Mouse (Mus musculus) cerebellum, adult 8-10 months (tissue): Measurements from ENCODE around the gene Slc43a3.
"Not testable (repeated sequence)": the region's sequence is repeated elsewhere in the genome, so short reads cannot be mapped to it uniquely, and the experiment has no call there.

ENCODE experiments used
- DNase-seq: peaks from one replicate; pipeline ENCODE4 v3.0.0; 2022

The Slc43a3 gene

GRCm38 (mm10) chr2:84936474-84937429 is at the start of gene Slc43a3:
TSS of gene Slc43a3 (plus strand) at chr2:84936579.
- DNase-seq = no peak

GRCm38 (mm10) chr2:84886821-84887281 is 49.5 kb upstream of the Slc43a3 start:
- DNase-seq = no peak

GRCm38 (mm10) chr2:84887411-84888271 is 48.7 kb upstream of the Slc43a3 start:
- no peak for DNase-seq

GRCm38 (mm10) chr2:84888657-84889315 is 47.6 kb upstream of the Slc43a3 start:
- no peak for DNase-seq

- no peak for DNase-seq
Observed at GRCm38 (mm10) chr2:84889316-84890044, 46.9 kb upstream of the Slc43a3 start.

GRCm38 (mm10) chr2:84890045-84890340 is 46.4 kb upstream of the Slc43a3 start:
- DNase-seq = peak; percentile 65

GRCm38 (mm10) chr2:84893359-84893758 is 43.0 kb upstream of the Slc43a3 start:
- no peak for DNase-seq

GRCm38 (mm10) chr2:84895495-84896198 is 40.7 kb upstream of the Slc43a3 start:
- DNase-seq = no peak

- not testable (repeated sequence) for DNase-seq
Observed at GRCm38 (mm10) chr2:84896686-84897085, 39.7 kb upstream of the Slc43a3 start.

- DNase-seq = no peak
Observed at GRCm38 (mm10) chr2:84912722-84913121, 23.7 kb upstream of the Slc43a3 start.

- no peak for DNase-seq
Observed at GRCm38 (mm10) chr2:84913881-84914280, 22.5 kb upstream of the Slc43a3 start.

- DNase-seq = no peak
Observed at GRCm38 (mm10) chr2:84915330-84915729, 21.0 kb upstream of the Slc43a3 start.

GRCm38 (mm10) chr2:84916548-84917320 is 19.6 kb upstream of the Slc43a3 start:
- no peak for DNase-seq

GRCm38 (mm10) chr2:84918188-84918587 is 18.2 kb upstream of the Slc43a3 start:
- no peak for DNase-seq

- DNase-seq = no peak
Observed at GRCm38 (mm10) chr2:84919601-84920108, 16.7 kb upstream of the Slc43a3 start.

GRCm38 (mm10) chr2:84930186-84930585 is 6.2 kb upstream of the Slc43a3 start:
- no peak for DNase-seq

- DNase-seq = no peak
Observed at GRCm38 (mm10) chr2:84933992-84934648, 2.3 kb upstream of the Slc43a3 start.

GRCm38 (mm10) chr2:84934649-84935007 is 1.8 kb upstream of the Slc43a3 start:
- no peak for DNase-seq

GRCm38 (mm10) chr2:84935065-84935464 is 1.3 kb upstream of the Slc43a3 start:
- no peak for DNase-seq

GRCm38 (mm10) chr2:84937491-84938150 is 1.2 kb downstream of the Slc43a3 start:
- no peak for DNase-seq
